Mouse (Mus musculus) liver, embryonic 14.5 days (tissue): Measurements from ENCODE around the gene 5830473C10Rik.

Experiments
- CTCF ChIP-seq: IDR thresholded peaks from 2 replicates; pipeline ENCODE4 v1.5.1; 2016; ENCODE audit warnings: antibody characterized with exemption, low read depth, control low read depth
- EP300 ChIP-seq: IDR thresholded peaks from 2 replicates; pipeline ENCODE4 v1.6.1; 2016; ENCODE audit warnings: antibody characterized with exemption, low read depth

GRCm38 (mm10) chr5:90590676-90591075 is 29.8 kb downstream of the 5830473C10Rik start:
- no peak for TF ChIP-seq EP300
- no peak for TF ChIP-seq CTCF
